Mouse (Mus musculus) forebrain, embryonic 16.5 days (tissue): ENCODE results near the gene Tnfrsf14. TPM values are rescaled to one million over a fixed set of nuclear protein-coding genes. Genes with fewer than 3 reads are reported as not detected.

Experiments
- ATAC-seq: fragments of 200-750 bp; cut with Nextera tagmentation; 2 replicates; pipeline ENCODE4 v1.8.0; 2017; ENCODE audit warnings: mild to moderate bottlenecking, moderate library complexity
- H3K27ac ChIP-seq: fragments of 300-500 bp; sonication (generic); 2 replicates; pipeline ENCODE4 v1.5.1; 2014; ENCODE audit warnings: low read length, control low read depth
- H3K27me3 ChIP-seq: fragments of 300-500 bp; sonication (generic); replicated peaks from 2 replicates; pipeline ENCODE4 v1.6.1; 2014; ENCODE audit warnings: low read length; ENCODE audit not compliant: control insufficient read depth, insufficient read depth
- H3K36me3 ChIP-seq: fragments of 300-500 bp; sonication (generic); 2 replicates; pipeline ENCODE4 v1.6.1; 2014; ENCODE audit not compliant: control insufficient read depth, insufficient read depth
- H3K4me1 ChIP-seq: fragments of 300-500 bp; sonication (generic); replicated peaks from 2 replicates; pipeline ENCODE4 v1.6.1; 2014; ENCODE audit warnings: low read length; ENCODE audit not compliant: control insufficient read depth, insufficient read depth
- H3K4me2 ChIP-seq: fragments of 300-500 bp; sonication (generic); 2 replicates; pipeline ENCODE4 v1.6.1; 2014; ENCODE audit warnings: mild to moderate bottlenecking, low read length, control low read depth
- H3K4me3 ChIP-seq: fragments of 300-500 bp; sonication (generic); replicated peaks from 2 replicates; pipeline ENCODE4 v1.5.1; 2014; ENCODE audit warnings: mild to moderate bottlenecking, low read length, control low read depth
- H3K9ac ChIP-seq: fragments of 300-500 bp; sonication (generic); replicated peaks from 2 replicates; pipeline ENCODE4 v1.6.1; 2014; ENCODE audit warnings: low read depth, low read length, control low read depth
- H3K9me3 ChIP-seq: fragments of 300-500 bp; sonication (generic); 2 replicates; pipeline ENCODE4 v1.6.1; 2016; ENCODE audit warnings: low read length; ENCODE audit not compliant: control insufficient read depth
- WGBS: fragments of 180-500 bp; shearing (Covaris S2); extraction: QIAGEN DNeasy Blood & Tissue Kit; methylation state at CpG from one replicate; pipeline ENCODE4 v1.1.7; 2014; 5-methylcytosine and 5-hydroxymethylcytosine counted together
- polyA plus RNA-seq: library from polyadenylated mRNA; unstranded; fragments of >200 nt; fragmentation: Nextera tagmentation; extraction: Ambion mirVana; gene quantifications from 2 replicates; pipeline ENCODE4 v1.2.1, GENCODE M21; 2015

The Tnfrsf14 gene
- polyA plus RNA-seq, 1 experiment from 2014 or later: 0.27 TPM

- no peak for ATAC-seq
- 73% methylated on average over 9 of the region's 9 CpGs for WGBS
- Histone ChIP-seq H3K27me3 (no peaks in the 10 kb centered on the region), H3K4me1 (no peaks in the 10 kb centered on the region), H3K9me3 (no peaks in the 10 kb centered on the region), H3K27ac (no peak overlapping the region), H3K4me2 (no peak overlapping the region), H3K36me3 (no peaks in the 10 kb centered on the region), H3K4me3 (no peak overlapping the region), H3K9ac (no peak overlapping the region)
Measured at GRCm38 (mm10) chr4:154926969-154927898, 1.1 kb downstream of the Tnfrsf14 start.

GRCm38 (mm10) chr4:154925413-154925812 is 3.0 kb downstream of the Tnfrsf14 start:
- Histone ChIP-seq H3K36me3 (no peaks in the 10 kb centered on the region), H3K27ac (no peak overlapping the region), H3K27me3 (no peaks in the 10 kb centered on the region), H3K4me2 (no peak overlapping the region), H3K4me3 (no peak overlapping the region), H3K9ac (no peak overlapping the region), H3K4me1 (no peaks in the 10 kb centered on the region), H3K9me3 (no peaks in the 10 kb centered on the region)
- ATAC-seq: no peak
- WGBS: 49% methylated on average over 4 of the region's 4 CpGs

GRCm38 (mm10) chr4:154922931-154923330 is 5.4 kb downstream of the Tnfrsf14 start:
- Histone ChIP-seq H3K4me3 (no peak overlapping the region), H3K27ac (no peak overlapping the region), H3K9ac (no peak overlapping the region), H3K4me2 (no peak overlapping the region), H3K9me3 (no peaks in the 10 kb centered on the region), H3K4me1 (no peaks in the 10 kb centered on the region), H3K27me3 (no peaks in the 10 kb centered on the region), H3K36me3 (no peaks in the 10 kb centered on the region)
- no peak for ATAC-seq
- WGBS: 83% methylated on average over 5 of the region's 5 CpGs

- Histone ChIP-seq H3K9ac (no peak overlapping the region), H3K36me3 (no peaks in the 10 kb centered on the region), H3K9me3 (no peaks in the 10 kb centered on the region), H3K27me3 (no peaks in the 10 kb centered on the region), H3K4me3 (no peak overlapping the region), H3K27ac (no peak overlapping the region), H3K4me1 (no peaks in the 10 kb centered on the region), H3K4me2 (no peak overlapping the region)
- WGBS: 71% methylated on average over 4 of the region's 4 CpGs
- ATAC-seq: no peak
Measured at GRCm38 (mm10) chr4:154922291-154922690, 6.1 kb downstream of the Tnfrsf14 start.

- Histone ChIP-seq H3K9me3 (no peaks in the 10 kb centered on the region), H3K4me1 (no peaks in the 10 kb centered on the region), H3K27ac (no peak overlapping the region), H3K4me2 (no peak overlapping the region), H3K4me3 (no peak overlapping the region), H3K36me3 (no peaks in the 10 kb centered on the region), H3K9ac (no peak overlapping the region), H3K27me3 (no peaks in the 10 kb centered on the region)
- no peak for ATAC-seq
- 81% methylated on average over 4 of the region's 4 CpGs for WGBS
Measured at GRCm38 (mm10) chr4:154916662-154917061, 11.7 kb downstream of the Tnfrsf14 start.

- no peak for ATAC-seq
- Histone ChIP-seq H3K9ac (no peak overlapping the region), H3K9me3 (no peaks in the 10 kb centered on the region), H3K27ac (no peak overlapping the region), H3K27me3 (no peaks in the 10 kb centered on the region), H3K4me1 (no peaks in the 10 kb centered on the region), H3K4me3 (no peak overlapping the region), H3K36me3 (no peaks in the 10 kb centered on the region), H3K4me2 (no peak overlapping the region)
- WGBS: 90% methylated on average over 10 of the region's 10 CpGs
Measured at GRCm38 (mm10) chr4:154915286-154915685, 13.1 kb downstream of the Tnfrsf14 start.

- Histone ChIP-seq H3K4me1 (no peaks in the 10 kb centered on the region), H3K27ac (no peak overlapping the region), H3K4me2 (no peak overlapping the region), H3K36me3 (no peaks in the 10 kb centered on the region), H3K9me3 (no peaks in the 10 kb centered on the region), H3K4me3 (no peak overlapping the region), H3K9ac (no peak overlapping the region), H3K27me3 (no peaks in the 10 kb centered on the region)
- 79% methylated on average over 3 of the region's 3 CpGs for WGBS
- no peak for ATAC-seq
Measured at GRCm38 (mm10) chr4:154914707-154915106, 13.7 kb downstream of the Tnfrsf14 start.

- Histone ChIP-seq H3K9me3 (no peaks in the 10 kb centered on the region), H3K36me3 (no peaks in the 10 kb centered on the region), H3K4me2 (no peak overlapping the region), H3K4me3 (no peak overlapping the region), H3K4me1 (no peaks in the 10 kb centered on the region), H3K27ac (no peak overlapping the region), H3K27me3 (no peaks in the 10 kb centered on the region), H3K9ac (no peak overlapping the region)
- ATAC-seq: no peak
- 93% methylated on average over 4 of the region's 4 CpGs for WGBS
Measured at GRCm38 (mm10) chr4:154914252-154914651, 14.1 kb downstream of the Tnfrsf14 start.

- ATAC-seq: no peak
- Histone ChIP-seq H3K4me1 (no peaks in the 10 kb centered on the region), H3K9me3 (no peaks in the 10 kb centered on the region), H3K36me3 (no peaks in the 10 kb centered on the region), H3K4me2 (no peak overlapping the region), H3K27ac (no peak overlapping the region), H3K4me3 (no peak overlapping the region), H3K9ac (no peak overlapping the region), H3K27me3 (no peaks in the 10 kb centered on the region)
- 94% methylated on average over 3 of the region's 3 CpGs for WGBS
Measured at GRCm38 (mm10) chr4:154913845-154914244, 14.5 kb downstream of the Tnfrsf14 start.
